Mouse (Mus musculus): Measurements from ENCODE around the gene Prm3. TPM values are rescaled to one million over a fixed set of nuclear protein-coding genes. Genes with fewer than 3 reads are reported as not detected.

Prm3 gene
- total and polyA plus RNA-seq, 3 experiments: 0.41 TPM; not detected in 2

GRCm38 (mm10) chr16:10754521-10755296 is 36.0 kb downstream of the Prm3 start:
- intact Hi-C loops (cut with DNase I): no loop called here
- H3K27ac ChIP-seq: no peak overlapping the region
- no peaks in the 10 kb centered on the region for H3K4me1 ChIP-seq (ENCODE audit: control insufficient read depth, insufficient read depth, low read length)
- DNase-seq: no peak
- H3K9ac ChIP-seq (ENCODE audit: low read depth, low read length): no peak overlapping the region
- TF ChIP-seq EP300 (IDR thresholded peaks at IDR 0.05; ENCODE audit: insufficient read depth, low read depth, low read length) (no peak), POLR2A (IDR thresholded peaks at IDR 0.05; ENCODE audit: insufficient read depth, low read depth, low read length) (no peak), CTCF (IDR thresholded peaks at IDR 0.05) (no peak)
- H3K36me3 ChIP-seq (ENCODE audit: control insufficient read depth, insufficient read depth, low read length): no peaks in the 10 kb centered on the region
- no peaks in the 10 kb centered on the region for H3K79me2 ChIP-seq (replicated peaks; ENCODE audit: control insufficient read depth, insufficient read depth, low read length)
- H3K27me3 ChIP-seq (ENCODE audit: control insufficient read depth, insufficient read depth, low read length): no peaks in the 10 kb centered on the region
- 94% methylated on average over 3 of the region's 3 CpGs for WGBS
- H3K4me3 ChIP-seq: no peak overlapping the region

GRCm38 (mm10) chr16:10749824-10750223 is 40.9 kb downstream of the Prm3 start:
- Histone ChIP-seq H3K27ac (no peak overlapping the region), H3K9ac (ENCODE audit: low read depth, low read length) (no peak overlapping the region), H3K79me2 (replicated peaks; ENCODE audit: control insufficient read depth, insufficient read depth, low read length) (no peaks in the 10 kb centered on the region), H3K4me1 (ENCODE audit: control insufficient read depth, insufficient read depth, low read length) (no peaks in the 10 kb centered on the region), H3K36me3 (ENCODE audit: control insufficient read depth, insufficient read depth, low read length) (no peaks in the 10 kb centered on the region), H3K27me3 (ENCODE audit: control insufficient read depth, insufficient read depth, low read length) (no peaks in the 10 kb centered on the region), H3K4me3 (no peak overlapping the region)
- intact Hi-C loops (cut with DNase I): no loop called here
- 25% methylated on average over 7 of the region's 7 CpGs for WGBS
- TF ChIP-seq EP300 (IDR thresholded peaks at IDR 0.05; ENCODE audit: insufficient read depth, low read depth, low read length) (no peak), CTCF (IDR thresholded peaks at IDR 0.05) (no peak), POLR2A (IDR thresholded peaks at IDR 0.05; ENCODE audit: insufficient read depth, low read depth, low read length) (no peak)
- DNase-seq: no peak

- no peak for DNase-seq
- H3K27me3 ChIP-seq (ENCODE audit: control insufficient read depth, insufficient read depth, low read length): no peaks in the 10 kb centered on the region
- intact Hi-C loops (cut with DNase I): no loop called here
- no peak overlapping the region for H3K27ac ChIP-seq
- no peak overlapping the region for H3K9ac ChIP-seq (ENCODE audit: low read depth, low read length)
- H3K36me3 ChIP-seq (ENCODE audit: control insufficient read depth, insufficient read depth, low read length): no peaks in the 10 kb centered on the region
- H3K79me2 ChIP-seq (replicated peaks; ENCODE audit: control insufficient read depth, insufficient read depth, low read length): no peaks in the 10 kb centered on the region
- no peak overlapping the region for H3K4me3 ChIP-seq
- 58% methylated on average over 7 of the region's 7 CpGs for WGBS
- no peak for TF ChIP-seq EP300 (IDR thresholded peaks at IDR 0.05; ENCODE audit: insufficient read depth, low read depth, low read length)
- no peak for TF ChIP-seq CTCF (IDR thresholded peaks at IDR 0.05)
- TF ChIP-seq POLR2A (IDR thresholded peaks at IDR 0.05; ENCODE audit: insufficient read depth, low read depth, low read length): no peak
- no peaks in the 10 kb centered on the region for H3K4me1 ChIP-seq (ENCODE audit: control insufficient read depth, insufficient read depth, low read length)
These were observed 41.5 kb downstream of the Prm3 start for GRCm38 (mm10) chr16:10749226-10749625.

- DNase-seq: peak; percentile 35 to 45
- peaks cover 39% of the 10 kb centered on the region for H3K4me1 ChIP-seq (ENCODE audit: control insufficient read depth, insufficient read depth, low read length)
- H3K36me3 ChIP-seq (ENCODE audit: control insufficient read depth, insufficient read depth, low read length): peaks cover 11% of the 10 kb centered on the region
- peak overlapping the region; percentile 87 for H3K27ac ChIP-seq
- no peak for TF ChIP-seq POLR2A (IDR thresholded peaks at IDR 0.05; ENCODE audit: insufficient read depth, low read depth, low read length)
- no peak for TF ChIP-seq EP300 (IDR thresholded peaks at IDR 0.05; ENCODE audit: insufficient read depth, low read depth, low read length)
- TF ChIP-seq CTCF (IDR thresholded peaks at IDR 0.05): no peak
- peak overlapping the region; percentile 45 for H3K9ac ChIP-seq (ENCODE audit: low read depth, low read length)
- no peaks in the 10 kb centered on the region for H3K27me3 ChIP-seq (ENCODE audit: control insufficient read depth, insufficient read depth, low read length)
- WGBS: 49% methylated on average over 2 of the region's 2 CpGs
- intact Hi-C loops (cut with DNase I): no loop called here
- no peak overlapping the region for H3K4me3 ChIP-seq
- H3K79me2 ChIP-seq (replicated peaks; ENCODE audit: control insufficient read depth, insufficient read depth, low read length): no peaks in the 10 kb centered on the region
These were observed 49.6 kb downstream of the Prm3 start for GRCm38 (mm10) chr16:10741082-10741481.

Other genes starting within 250 kb of the Prm3 start
- gene Dexi, start 247.9 kb downstream of the Prm3 start, total RNA-seq (2021): 10 to 100 TPM; 32.1 to 41.1 TPM
- 56.8 and 65.5 TPM in 2 replicates for gene Dexi, start 247.9 kb downstream of the Prm3 start, polyA plus RNA-seq (2012; rRNA removed)
- 10 to 100 TPM; 55.4 to 57.5 TPM for gene Clec16a, start 245.6 kb downstream of the Prm3 start, total RNA-seq (2021)
- gene Clec16a, start 245.6 kb downstream of the Prm3 start, polyA plus RNA-seq (2012; rRNA removed): 27.6 and 47.7 TPM in 2 replicates
- gene Socs1, start 5.4 kb downstream of the Prm3 start, total RNA-seq (2021): under 1 TPM; 0.34 to 0.48 TPM
- gene Socs1, start 5.4 kb downstream of the Prm3 start, polyA plus RNA-seq (2012; rRNA removed): 0.94 and 1.2 TPM in 2 replicates
- gene Tnp2, start 2.3 kb downstream of the Prm3 start, total RNA-seq (2021): not detected
- 4.9 and 6.8 TPM in 2 replicates for gene Tnp2, start 2.3 kb downstream of the Prm3 start, polyA plus RNA-seq (2012; rRNA removed)
- not detected for gene Prm2, start 5.2 kb upstream of the Prm3 start, total RNA-seq (2021)
- 4.9 and 5.7 TPM in 2 replicates for gene Prm2, start 5.2 kb upstream of the Prm3 start, polyA plus RNA-seq (2012; rRNA removed)
- gene Prm1, start 14.9 kb upstream of the Prm3 start, total RNA-seq (2021): not detected
- 4.7 and 5.2 TPM in 2 replicates for gene Prm1, start 14.9 kb upstream of the Prm3 start, polyA plus RNA-seq (2012; rRNA removed)
- gene Gm11172, start 22.0 kb upstream of the Prm3 start, total RNA-seq (2021): not detected
- not detected in 2 replicates for gene Gm11172, start 22.0 kb upstream of the Prm3 start, polyA plus RNA-seq (2012; rRNA removed)
- under 1 TPM; 0.26 to 0.30 TPM for gene Rmi2, start 44.1 kb upstream of the Prm3 start, total RNA-seq (2021)
- gene Rmi2, start 44.1 kb upstream of the Prm3 start, polyA plus RNA-seq (2012; rRNA removed): 0.45 and 0.47 TPM in 2 replicates